Mouse (Mus musculus): ENCODE measurements around the gene Slco3a1. TPM values are rescaled to one million over a fixed set of nuclear protein-coding genes. Genes with fewer than 3 reads are reported as not detected.

Slco3a1 gene
- total RNA-seq, 2 experiments from 2014 or later: 56.9 to 64.7 TPM

DNA sequence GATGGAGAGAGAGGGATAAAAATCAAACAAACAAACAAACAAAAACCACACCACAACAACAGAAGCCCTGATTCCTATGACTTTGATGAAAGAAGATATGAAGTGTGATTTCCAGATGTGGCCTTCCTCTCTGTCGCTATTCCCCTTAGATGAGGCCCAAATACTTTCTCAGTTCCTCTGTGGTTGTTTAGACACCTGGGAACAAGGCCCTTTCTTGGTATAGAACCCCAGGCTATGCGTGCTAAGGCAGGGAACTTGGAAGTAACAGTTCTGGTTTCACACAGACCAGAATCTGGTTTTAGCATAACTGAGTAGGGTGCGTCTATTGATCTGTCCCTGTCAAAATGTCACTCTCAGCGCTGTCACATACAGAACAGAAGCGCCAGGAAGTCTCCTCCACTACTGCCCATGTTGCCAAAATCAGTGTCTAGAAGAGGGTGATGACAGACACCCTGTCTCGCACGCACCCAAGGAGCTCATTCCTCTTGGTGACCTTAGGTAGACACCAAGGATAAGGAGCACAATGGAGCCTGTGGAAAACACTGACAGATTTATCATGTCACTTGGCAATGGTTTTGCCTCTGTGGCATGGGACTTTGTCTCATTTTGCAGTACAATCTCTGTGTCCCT lies 23.0 kb downstream of the Slco3a1 start:
- intact Hi-C loops (cut with DNase I): no loop called here
- no peak for DNase-seq

DNA sequence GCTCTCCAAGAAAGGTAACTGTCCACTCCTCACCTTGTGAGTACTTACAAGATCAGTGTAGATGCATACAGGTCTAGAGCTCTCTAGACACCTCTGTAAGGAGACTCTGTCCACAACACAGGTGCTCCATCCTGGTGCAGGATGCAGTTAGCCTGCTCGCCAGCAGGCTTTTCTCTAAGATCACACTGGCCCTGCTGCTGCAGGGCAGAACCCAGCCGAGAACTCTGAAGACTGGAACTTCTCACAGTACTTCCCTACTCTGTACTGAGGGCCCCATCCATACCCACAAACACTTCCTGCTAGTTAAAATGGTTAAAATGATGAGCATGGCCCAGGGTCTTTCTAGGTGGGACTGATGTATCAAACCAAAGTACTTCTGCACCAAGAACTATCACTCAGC lies 24.7 kb downstream of the Slco3a1 start:
- no peak for DNase-seq
- intact Hi-C loops (cut with DNase I): no loop called here

DNA sequence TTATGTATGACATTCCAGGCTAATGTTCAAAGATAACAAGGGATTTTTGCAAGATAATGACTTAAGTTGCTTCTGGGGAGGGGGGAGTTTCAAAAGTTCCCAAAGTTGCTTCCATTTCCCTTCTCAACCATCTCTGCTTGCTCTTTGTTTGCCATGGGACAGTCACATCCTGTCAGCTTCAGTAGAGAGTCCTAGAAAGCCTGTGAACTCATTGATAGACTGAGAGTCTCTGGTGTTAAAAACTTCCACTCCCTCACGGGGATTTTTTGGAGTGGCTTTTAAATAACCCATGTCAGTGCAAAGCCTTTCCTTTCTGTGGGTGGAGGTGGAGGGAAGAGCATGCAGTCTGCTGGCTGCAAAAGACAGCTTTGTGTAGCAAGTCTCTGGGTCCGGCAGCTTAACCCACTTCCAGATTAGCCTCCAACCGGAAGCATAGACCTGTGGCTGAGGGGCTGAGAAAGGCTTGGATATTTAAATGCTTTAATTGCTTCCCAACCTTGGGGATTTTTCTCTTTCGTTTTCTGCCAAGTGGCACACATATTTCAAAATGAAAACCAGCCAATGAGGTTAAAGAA lies 25.3 kb downstream of the Slco3a1 start:
- DNase-seq: no peak
- intact Hi-C loops (cut with DNase I): no loop called here

DNA sequence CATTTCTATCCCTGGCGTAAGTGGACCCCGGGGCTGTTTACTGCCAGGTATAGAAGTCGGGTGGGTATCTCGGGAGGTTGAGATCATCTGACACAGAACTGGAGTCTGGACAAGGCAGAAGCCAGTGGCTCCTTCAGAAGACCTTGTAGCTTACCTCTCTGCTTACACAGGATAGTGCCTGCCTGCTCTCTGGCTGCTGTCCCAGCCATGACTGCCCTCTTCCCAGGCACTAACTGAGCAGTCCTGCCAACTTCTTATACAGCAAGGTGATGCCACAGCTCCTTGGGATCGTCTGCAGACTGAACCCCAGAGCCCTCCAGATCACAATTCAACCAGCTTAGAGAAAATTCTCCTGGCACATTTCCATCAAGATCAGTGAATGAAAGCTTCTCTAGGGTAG lies 26.4 kb downstream of the Slco3a1 start:
- intact Hi-C loops (cut with DNase I): no loop called here
- peak in 1 of 2 experiments; percentile 28 for DNase-seq

DNA sequence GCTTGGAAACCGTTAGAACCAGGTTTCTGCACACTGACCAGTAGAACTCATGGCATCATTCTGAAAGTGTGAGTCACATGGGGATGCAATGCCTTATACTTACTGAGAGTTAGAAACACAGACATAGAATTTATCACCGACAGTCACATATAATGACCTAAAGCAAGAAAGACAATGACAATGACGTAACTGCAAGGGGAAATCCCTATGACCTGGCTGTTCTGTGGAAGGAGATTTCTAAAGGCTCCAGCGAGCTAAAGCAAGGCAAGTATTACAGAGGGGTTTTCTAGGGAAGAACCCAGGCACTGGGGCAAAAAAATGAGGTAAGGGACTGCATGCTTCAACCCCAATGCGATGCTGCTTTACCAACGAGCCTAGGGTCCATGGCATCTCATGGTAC lies 26.9 kb downstream of the Slco3a1 start:
- no peak for DNase-seq
- intact Hi-C loops (cut with DNase I): no loop called here

DNA sequence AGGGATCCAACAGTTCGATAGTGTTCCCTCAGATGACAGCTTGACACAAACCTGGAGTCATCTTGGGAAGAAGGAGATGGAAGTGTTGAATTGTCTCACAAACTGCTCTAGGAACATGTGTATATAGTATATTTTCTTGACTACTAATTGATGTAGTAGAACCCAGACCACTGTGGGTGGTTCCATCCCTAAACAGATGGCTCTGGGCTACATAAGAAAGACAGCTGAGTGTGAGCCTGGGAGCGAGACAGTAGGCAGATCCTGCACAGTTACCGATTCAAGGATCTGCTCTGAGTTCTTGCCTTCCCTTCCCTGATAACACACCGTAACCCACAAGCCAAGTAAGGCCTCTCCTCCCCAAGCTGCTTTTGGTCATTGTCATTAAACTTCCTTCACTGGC lies 28.6 kb downstream of the Slco3a1 start:
- DNase-seq: no peak
- intact Hi-C loops (cut with DNase I): no loop called here

DNA sequence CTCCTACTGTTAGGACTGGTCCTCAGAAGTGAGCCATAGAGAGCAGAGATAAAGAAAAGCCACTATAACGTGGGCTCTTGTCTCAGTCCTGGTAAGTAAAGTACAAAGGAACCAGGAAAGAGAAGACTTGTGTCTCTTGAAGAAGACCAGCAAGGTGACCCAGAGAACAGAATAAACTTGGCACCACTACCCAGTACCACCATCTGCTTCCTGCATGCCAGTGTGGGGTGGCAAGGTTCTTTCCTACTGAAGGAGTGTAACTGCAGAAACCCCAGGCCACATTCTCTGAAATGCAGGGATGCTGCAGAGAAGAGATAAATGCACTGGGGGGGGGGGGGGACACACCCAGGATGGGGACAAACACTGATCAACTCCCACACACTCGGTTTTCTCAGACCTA lies 29.0 kb downstream of the Slco3a1 start:
- intact Hi-C loops (cut with DNase I): no loop called here
- no peak for DNase-seq

DNA sequence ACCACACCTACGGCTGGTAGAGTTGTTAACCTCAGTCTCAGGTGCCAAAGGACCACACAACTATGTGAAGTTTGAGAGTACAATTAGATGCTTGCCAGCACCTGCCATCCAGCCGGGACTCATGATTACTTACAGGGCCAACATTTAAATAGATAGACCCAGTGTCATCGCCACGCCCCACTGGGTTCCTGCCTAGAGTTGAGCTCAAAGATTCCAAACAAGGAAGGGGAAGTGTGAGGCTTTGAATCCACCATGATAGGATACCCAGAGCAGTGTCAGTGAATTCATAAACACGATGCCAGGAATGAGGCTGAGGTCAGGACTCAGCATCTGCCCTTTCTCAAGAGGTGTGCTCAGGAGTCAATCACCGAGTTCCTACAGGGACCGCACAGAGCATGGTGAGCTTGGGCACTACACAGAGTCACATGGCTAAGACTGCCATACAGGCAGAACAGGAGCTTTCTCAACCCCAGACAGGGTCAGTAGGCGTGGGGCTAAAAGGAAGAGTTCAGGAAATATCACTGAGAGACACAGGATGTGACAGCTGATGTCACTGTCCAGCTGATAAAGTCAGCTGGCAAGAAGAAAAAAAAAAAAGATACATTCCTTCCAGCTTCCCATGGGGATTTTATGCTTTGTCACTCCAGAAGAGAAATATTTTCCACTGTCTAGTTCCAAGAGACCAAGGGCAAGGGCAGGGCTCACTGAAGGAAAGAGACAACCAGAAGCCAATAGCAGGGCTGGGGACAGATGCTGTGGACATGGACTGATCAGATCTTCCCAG lies 30.2 kb downstream of the Slco3a1 start:
- no peak for DNase-seq
- intact Hi-C loops (cut with DNase I): no loop called here

DNA sequence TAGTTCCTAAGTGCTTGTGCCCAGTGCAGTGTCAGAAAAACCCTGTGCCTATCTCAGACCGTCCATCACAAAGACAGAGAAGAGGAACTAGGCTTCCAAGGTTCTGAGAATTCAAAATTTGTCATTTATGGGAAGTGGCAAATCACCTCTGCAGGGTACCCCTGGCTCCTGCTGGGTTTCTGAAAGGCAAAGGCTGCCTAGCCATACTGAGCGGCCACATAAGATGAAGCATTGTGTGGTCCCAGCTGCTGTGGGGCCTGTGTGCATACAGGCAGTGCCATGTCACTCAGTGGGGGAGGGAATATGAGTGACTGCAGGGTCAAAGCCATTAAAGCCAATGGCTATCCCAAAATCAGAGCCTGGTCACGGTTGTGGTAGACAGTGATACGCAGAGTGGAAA lies 31.5 kb downstream of the Slco3a1 start:
- DNase-seq: no peak
- intact Hi-C loops (cut with DNase I): no loop called here

DNA sequence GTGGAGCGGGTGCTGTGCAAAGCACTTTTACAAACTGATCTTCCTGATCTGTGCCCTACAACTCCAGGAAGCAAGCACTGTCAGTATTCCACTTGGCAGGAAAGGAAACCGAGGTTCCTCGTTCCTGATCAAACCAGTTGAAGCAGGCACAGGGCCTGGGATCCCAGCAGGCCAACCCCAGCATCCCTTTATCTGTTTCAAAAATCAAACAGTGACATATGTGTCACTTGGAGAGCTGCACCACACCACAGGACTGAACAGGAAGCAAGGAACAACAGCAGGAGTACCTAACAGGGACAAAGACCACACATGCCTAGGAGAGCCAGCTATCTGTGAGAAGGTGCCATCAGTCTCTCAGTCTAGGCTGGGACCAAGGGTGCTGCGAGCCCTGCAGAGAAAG lies 32.3 kb downstream of the Slco3a1 start:
- intact Hi-C loops (cut with DNase I): no loop called here

DNA sequence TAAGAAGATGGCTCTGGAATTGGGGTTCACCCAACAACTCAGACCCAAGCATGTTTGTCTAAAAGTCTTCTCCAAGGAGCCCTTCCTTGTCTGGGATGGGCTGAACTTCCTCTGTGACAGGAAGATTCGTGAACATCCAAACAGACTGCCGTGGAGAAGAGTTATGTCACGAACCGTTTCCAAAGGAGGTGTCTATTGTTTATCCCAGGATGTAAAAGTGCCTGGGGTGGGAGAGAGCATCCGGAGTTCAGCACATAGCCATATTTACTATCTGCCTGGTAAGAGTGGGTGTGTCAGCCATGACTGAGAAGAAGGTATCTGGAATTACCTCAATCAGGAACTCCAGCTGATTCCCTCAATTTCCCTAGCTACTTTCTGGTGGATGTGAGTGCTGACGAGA lies 35.2 kb downstream of the Slco3a1 start:
- DNase-seq: no peak
- intact Hi-C loops (cut with DNase I): no loop called here

More for the DNA sequence above, 32.3 kb downstream of the Slco3a1 start:
- DNase-seq: no peak

DNA sequence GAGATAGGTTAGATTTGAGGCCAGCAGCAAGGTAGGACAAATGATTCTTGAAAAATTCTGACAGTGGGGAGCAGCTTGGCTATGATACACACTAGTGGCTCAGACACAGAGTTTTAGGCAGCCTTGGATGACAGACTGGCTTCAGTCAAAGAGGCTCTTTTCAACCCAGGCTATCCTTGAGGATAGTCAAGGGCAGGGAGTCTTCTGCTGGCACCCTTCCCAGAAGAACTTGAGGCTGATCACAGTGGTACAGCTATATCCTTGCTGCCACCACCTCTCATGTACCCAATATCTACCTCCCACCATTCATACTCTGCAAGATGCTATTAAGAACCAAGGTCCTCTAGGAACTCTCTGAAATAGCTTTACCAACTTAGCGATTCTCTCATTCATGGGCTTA lies 35.8 kb downstream of the Slco3a1 start:
- DNase-seq: no peak
- intact Hi-C loops (cut with DNase I): no loop called here

DNA sequence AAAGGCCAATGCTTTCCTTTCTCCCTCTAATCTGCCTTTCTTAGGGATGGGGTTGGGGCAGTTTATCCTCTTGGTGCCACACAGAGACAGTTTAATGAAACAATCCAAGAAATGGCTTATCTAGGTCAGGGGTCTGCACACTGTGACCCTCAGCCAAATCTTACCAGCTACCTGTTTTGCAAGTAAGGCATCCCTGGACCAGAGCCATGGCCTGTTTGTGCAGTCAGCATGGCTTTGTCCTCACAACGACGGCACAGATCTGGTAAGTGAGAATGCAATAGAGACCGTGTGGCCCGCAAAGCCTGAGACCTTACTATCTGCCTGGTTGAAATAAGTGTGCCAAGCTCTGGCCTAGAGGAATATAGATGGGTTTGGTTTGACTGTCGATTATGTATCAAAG lies 36.3 kb downstream of the Slco3a1 start:
- DNase-seq: no peak
- intact Hi-C loops (cut with DNase I): no loop called here

DNA sequence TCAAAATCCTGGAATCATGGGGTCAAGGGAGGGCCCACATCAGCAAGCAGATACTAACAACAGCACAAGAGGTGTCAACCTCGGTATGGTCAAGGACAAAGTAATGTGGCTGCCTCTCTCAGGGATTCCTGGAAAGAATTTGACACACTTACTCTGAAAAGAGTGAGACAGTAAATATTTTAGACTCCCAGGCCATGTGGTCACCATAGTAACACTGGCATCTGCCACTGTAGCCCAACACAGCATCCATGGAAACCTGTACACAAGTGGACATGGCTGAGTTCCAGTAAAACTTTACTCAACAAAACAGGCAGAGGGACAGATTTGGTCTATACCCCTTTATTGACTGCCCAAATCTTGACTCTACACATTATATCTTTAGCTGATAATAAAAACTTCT lies 43.9 kb downstream of the Slco3a1 start:
- intact Hi-C loops (cut with DNase I): no loop called here
- no peak for DNase-seq

DNA sequence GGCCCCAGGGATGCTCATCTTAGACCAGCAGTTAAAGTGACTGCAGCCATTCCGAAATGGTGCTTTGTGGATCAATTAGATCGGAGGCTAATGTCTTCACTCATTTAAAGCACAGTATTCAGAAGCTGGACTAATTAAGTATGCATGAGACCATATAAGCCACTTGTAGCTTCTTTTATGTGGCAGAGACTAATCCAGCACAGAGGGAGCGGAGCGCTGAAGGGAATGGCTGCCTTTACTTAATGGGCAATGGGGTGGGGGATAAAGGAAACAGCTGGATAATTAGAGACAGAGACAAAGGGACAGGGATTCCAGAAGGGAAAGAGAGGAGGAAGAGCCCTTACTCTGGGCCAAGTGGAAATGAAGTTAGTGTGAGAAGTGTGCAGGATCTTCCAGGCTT lies 46.4 kb downstream of the Slco3a1 start:
- intact Hi-C loops (cut with DNase I): no loop called here
- DNase-seq: no peak

DNA sequence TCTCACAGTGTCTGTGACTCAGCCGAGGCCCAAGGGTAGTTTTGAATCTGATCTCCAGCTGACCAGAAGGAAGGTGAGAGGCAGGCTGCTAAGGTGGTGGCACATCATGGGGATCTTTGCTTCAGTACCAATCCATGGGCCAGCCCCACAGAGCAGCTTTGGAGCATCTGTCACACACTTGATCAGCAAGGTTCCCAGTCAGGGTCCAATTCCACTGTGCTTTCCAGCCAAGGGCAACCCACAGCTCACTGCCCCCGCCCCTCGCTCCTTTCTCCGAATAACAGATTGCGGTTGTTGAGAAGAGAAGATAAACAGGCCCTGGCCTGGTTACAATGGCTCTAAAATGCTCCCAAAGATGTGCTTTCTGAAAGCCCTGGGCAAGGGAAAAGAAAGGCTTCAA lies 47.7 kb downstream of the Slco3a1 start:
- intact Hi-C loops (cut with DNase I): no loop called here
- no peak for DNase-seq

DNA sequence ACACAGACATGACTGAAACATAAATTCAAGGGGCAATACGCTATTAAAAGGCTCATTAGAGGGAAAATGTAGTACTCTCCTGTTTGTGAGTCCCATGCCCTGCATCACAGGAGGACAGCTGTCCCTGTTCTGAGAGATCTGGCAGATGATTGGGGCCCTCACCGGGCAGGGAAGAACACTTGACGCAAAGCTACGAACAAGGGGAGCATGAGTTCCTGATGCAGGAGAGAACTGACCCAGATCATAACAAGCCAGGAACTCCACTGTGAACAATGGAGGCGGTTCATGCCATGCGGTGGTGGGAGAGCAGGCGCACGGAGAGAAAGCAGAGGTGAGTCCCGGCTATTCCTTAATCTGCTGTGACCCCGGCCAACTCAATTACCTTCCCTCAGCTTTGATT lies 48.9 kb downstream of the Slco3a1 start:
- intact Hi-C loops (cut with DNase I): no loop called here
- no peak for DNase-seq

DNA sequence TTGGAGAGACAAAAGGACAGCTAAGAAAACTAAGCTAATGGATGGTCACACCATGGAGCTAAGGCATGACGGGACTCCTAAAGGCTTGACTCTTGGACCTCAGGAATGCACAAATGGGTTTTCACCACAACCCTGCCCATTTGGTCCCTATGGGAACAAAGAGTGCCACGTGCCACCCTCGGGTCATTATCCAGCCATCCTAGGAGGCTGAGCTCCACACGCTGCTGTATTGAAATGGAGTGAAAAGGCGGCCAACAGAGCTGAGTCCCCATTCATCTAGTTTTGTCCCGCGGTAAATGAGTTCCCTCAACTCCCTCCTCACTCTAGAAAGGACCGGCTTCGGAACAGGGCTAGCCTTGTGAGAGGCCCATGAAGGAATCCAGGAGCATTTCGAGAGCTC lies 53.4 kb downstream of the Slco3a1 start:
- intact Hi-C loops (cut with DNase I): no loop called here
- no peak for DNase-seq

DNA sequence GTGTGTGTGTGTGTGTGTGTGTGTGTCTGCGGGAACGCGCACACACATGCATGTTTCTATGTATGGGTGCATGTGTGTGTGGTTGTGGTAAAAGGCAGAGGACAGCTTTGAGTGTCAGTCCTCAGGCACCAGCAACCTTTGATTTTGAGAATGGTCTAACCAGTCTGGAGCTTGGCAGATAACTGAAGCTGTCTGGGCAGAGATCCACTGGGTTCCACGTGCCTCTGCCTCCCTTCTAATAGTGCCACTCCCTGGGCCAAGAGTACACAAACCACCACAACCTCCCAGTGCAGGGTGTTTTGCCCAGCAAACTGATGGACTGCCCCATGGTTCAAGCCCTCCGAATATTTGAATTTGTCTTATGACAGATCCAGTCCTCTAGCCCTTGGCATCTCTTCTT lies 55.1 kb downstream of the Slco3a1 start:
- DNase-seq: no peak
- intact Hi-C loops (cut with DNase I): no loop called here

DNA sequence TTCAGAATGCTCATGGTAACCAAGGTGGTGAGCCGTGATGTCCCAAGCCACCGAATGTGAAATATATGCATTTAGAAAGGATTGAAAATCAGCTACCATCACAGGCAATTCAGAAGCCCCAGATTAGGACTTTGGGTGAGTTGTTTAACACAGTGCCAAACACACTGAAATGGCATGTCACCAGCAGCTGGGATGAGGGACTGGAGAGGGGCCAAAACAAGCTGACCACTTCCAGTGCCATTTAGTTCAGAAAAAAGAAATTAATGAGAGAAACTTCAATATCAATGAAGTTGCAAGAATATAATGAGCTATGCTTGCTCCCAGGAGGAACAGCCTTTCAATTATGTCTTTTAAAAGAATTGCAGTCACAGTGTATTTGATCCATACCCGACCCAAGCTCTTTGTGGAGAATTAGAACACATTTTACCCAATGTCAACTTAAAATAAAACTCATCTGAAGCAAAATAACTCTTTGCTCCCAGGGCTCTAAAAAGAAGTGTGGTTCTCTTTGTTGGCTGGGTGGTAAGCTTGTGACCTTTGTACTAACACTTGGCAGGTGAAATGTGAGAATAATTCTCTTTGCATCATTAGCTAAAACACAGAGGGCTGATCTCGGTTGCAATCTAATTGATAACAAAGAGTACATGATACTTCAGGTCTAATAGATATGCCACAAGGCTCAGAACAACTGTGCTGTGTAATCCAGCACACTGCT lies 56.2 kb downstream of the Slco3a1 start:
- intact Hi-C loops (cut with DNase I): no loop called here
- DNase-seq: no peak

DNA sequence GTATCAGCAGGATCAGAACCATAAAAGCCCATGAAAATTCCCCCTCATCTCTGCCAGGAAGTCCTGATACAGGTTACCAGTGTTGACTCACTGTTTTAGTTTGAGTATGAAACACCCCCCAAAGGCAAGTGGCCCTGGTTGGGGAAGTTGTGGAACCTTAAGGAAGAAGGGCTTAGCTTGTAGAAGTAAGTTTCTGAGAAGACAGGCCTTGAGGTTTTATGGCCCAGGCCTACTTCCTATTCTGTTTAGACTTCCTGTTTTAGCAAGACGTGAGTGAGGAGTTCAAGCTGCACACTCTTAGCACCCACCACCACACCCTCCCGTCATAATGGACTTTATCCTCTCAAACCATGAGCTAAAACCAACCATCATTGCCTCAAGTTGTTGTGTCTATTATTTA lies 57.4 kb downstream of the Slco3a1 start:
- intact Hi-C loops (cut with DNase I): no loop called here
- no peak for DNase-seq

DNA sequence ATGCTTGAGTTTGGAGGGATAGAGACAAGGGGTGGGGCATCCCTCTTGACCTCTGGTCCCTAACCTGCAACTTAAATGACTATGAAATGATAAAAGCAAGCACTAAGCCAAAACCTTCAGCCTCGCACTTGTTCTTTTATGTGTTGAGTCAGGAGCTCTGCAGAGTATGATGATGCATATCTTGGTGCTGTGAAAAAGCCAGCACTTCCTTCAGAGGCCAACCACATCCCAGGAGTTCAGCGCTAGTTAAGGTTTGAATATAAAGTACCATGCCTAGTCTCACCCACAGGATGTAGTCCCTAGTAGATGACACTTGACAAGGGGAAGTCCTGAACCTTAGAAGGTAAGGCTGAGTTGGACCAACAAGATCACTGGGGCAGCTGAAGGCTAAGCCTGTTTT lies 59.1 kb downstream of the Slco3a1 start:
- intact Hi-C loops (cut with DNase I): no loop called here
- DNase-seq: no peak

Data from gastrocnemius, postnatal 36 days (tissue).